ENCODE assay signal across 8 mouse cellular contexts in genomic region chr6:33059735-33060576, GRCm38 (mm10). TPM values are rescaled to one million over a fixed set of nuclear protein-coding genes. Genes with fewer than 3 reads are reported as not detected.
A peak's percentile ranks its signal among the peaks of the same experiment; 100 is the strongest.
DNase-seq lines count a peak whose midpoint lies in the region; ATAC-seq and TF ChIP-seq lines count a peak whose summit lies in the region.

Chchd3 (minus strand) TSS chr6:33060260.

- peaks cover 15 to 16% of the 10 kb centered on the region in 2 experiments for H3K4me1 ChIP-seq in MEL (ENCODE audit: control insufficient read depth in 1 of 2, insufficient read depth in 2 of 2, low read length in 2 of 2)
- no peaks in the 10 kb centered on the region for H3K4me1 ChIP-seq in cerebellum, adult 2 months (ENCODE audit: control insufficient read depth, insufficient read depth, low read length)
- H3K4me1 ChIP-seq in forebrain, postnatal 0 days (ENCODE audit: insufficient read depth), result peaks cover 6% of the 10 kb centered on the region
- peaks cover 5% of the 10 kb centered on the region for H3K4me1 ChIP-seq in lung, embryonic 15.5 days

- H3K27me3 ChIP-seq in MEL (ENCODE audit: control insufficient read depth in 1 of 2, insufficient read depth in 2 of 2, low read length in 2 of 2), result no peaks in the 10 kb centered on the region
- no peaks in the 10 kb centered on the region for H3K27me3 ChIP-seq in cerebellum, adult 2 months (ENCODE audit: control insufficient read depth, insufficient read depth, low read length)
- H3K27me3 ChIP-seq in forebrain, postnatal 0 days (ENCODE audit: insufficient read depth, low read length), result no peaks in the 10 kb centered on the region
- H3K27me3 ChIP-seq in lung, embryonic 15.5 days, result no peaks in the 10 kb centered on the region

- ATAC-seq in forebrain, postnatal 0 days, result peak; percentile 100
- peak; percentile 100 for ATAC-seq in lung, embryonic 15.5 days (ENCODE audit: borderline replicate concordance, extremely low read depth, low FRiP score, low TSS enrichment)

- no peaks in the 10 kb centered on the region for H3K9me3 ChIP-seq in MEL (replicated peaks; ENCODE audit: insufficient read depth, low read length)
- H3K9me3 ChIP-seq in forebrain, postnatal 0 days (ENCODE audit: low read length), result no peaks in the 10 kb centered on the region
- no peaks in the 10 kb centered on the region for H3K9me3 ChIP-seq in lung, embryonic 15.5 days

- WGBS in cerebellum, adult 2 months, result under 1% methylated on average over 50 of the region's 50 CpGs
- WGBS in forebrain, postnatal 0 days, result 1% methylated on average over 50 of the region's 50 CpGs
- under 1% methylated on average over 50 of the region's 50 CpGs for whole genome bisulfite sequencing in lung, embryonic 15.5 days

- H3K4me3 ChIP-seq in MEL (ENCODE audit: control insufficient read depth in 1 of 2, insufficient read depth in 1 of 2, low read depth in 2 of 2, low read length in 2 of 2), result peak within 1 kb of the TSS; percentile 72 to 95
- H3K4me3 ChIP-seq in cerebellum, adult 2 months (replicated peaks; ENCODE audit: insufficient read depth, low read depth, low read length), result peak within 1 kb of the TSS; percentile 73
- peak within 1 kb of the TSS; percentile 88 for H3K4me3 ChIP-seq in forebrain, postnatal 0 days (ENCODE audit: low read depth, low read length)
- H3K4me3 ChIP-seq in lung, embryonic 15.5 days, result peak within 1 kb of the TSS; percentile 94

- peak; percentile 99 for DNase-seq in MEL (ENCODE audit: low read depth, low spot score)
- DNase-seq in cerebellum, adult 2 months, result peak; percentile 97 to 99
- DNase-seq in forebrain, postnatal 0 days, result peak; percentile 97
- peak; percentile 96 for DNase-seq in heart, postnatal 4 days
- peak; percentile 97 to 99 for DNase-seq in layer of hippocampus, adult 8-10 months (ENCODE audit: low spot score in 2 of 2)
- peak; percentile 96 for DNase-seq in ovary, adult 18-20 months (ENCODE audit: low spot score)
- DNase-seq in thymus, postnatal 0 days (ENCODE audit: low spot score), result peak; percentile 98

- no peak for TF ChIP-seq CTCF in MEL (IDR thresholded peaks at IDR 0.05 in 2 of 3, conservative IDR thresholded peaks at IDR 0.05 in 1 of 3; ENCODE audit: control insufficient read depth in 1 of 3, insufficient read depth in 1 of 3, low read depth in 2 of 3, low read length in 3 of 3, poor library complexity in 1 of 3, severe bottlenecking in 1 of 3)
- TF ChIP-seq CTCF in cerebellum, adult 2 months (IDR thresholded peaks at IDR 0.05; ENCODE audit: borderline replicate concordance, insufficient read depth, low read depth, low read length), result no peak
- TF ChIP-seq CTCF in forebrain, postnatal 0 days (IDR thresholded peaks at IDR 0.05; ENCODE audit: low read depth), result peak; percentile 25; the same call in 1 of the 2 replicates

- H3K36me3 ChIP-seq in MEL (ENCODE audit: control insufficient read depth in 1 of 2, insufficient read depth in 2 of 2, low read length in 2 of 2), result peaks cover 1 to 37% of the 10 kb centered on the region in 2 experiments; a peak in 3 of 4 replicates
- H3K36me3 ChIP-seq in forebrain, postnatal 0 days (ENCODE audit: insufficient read depth), result peaks cover 2% of the 10 kb centered on the region; the same call in 1 of the 2 replicates
- H3K36me3 ChIP-seq in lung, embryonic 15.5 days, result no peaks in the 10 kb centered on the region; the same call in 1 of the 2 replicates

- peak; percentile 86 to 87 for TF ChIP-seq POLR2A in MEL (IDR thresholded peaks at IDR 0.05; ENCODE audit: control insufficient read depth in 1 of 2, insufficient read depth in 1 of 2, low read depth in 1 of 2, low read length in 2 of 2, poor library complexity in 1 of 2)
- TF ChIP-seq POLR2A in cerebellum, adult 2 months (IDR thresholded peaks at IDR 0.05; ENCODE audit: borderline replicate concordance, insufficient read depth, low read length), result peak; percentile 66; the same call in 1 of the 2 replicates

- peak within 1 kb of the TSS; percentile 78 for H3K27ac ChIP-seq in MEL (ENCODE audit: control insufficient read depth, low read depth, low read length)
- peak within 1 kb of the TSS; percentile 77 for H3K27ac ChIP-seq in cerebellum, adult 2 months (ENCODE audit: insufficient read depth, low read length)
- peak within 1 kb of the TSS; percentile 70; the same call in 1 of the 2 replicates for H3K27ac ChIP-seq in forebrain, postnatal 0 days (ENCODE audit: low read depth, low read length)
- no peak within 1 kb of the TSS for H3K27ac ChIP-seq in lung, embryonic 15.5 days

- H3K79me2 ChIP-seq in MEL (ENCODE audit: control insufficient read depth, insufficient read depth, low read length, poor library complexity), result peaks cover 28% of the 10 kb centered on the region

- TF ChIP-seq EP300 in MEL (IDR thresholded peaks at IDR 0.05; ENCODE audit: low read depth in 1 of 2, low read length in 2 of 2), result no peak

- H3K4me2 ChIP-seq in forebrain, postnatal 0 days (ENCODE audit: low read depth), result peak within 1 kb of the TSS; percentile 81
- H3K4me2 ChIP-seq in lung, embryonic 15.5 days, result peak within 1 kb of the TSS; percentile 74

- peak within 1 kb of the TSS; percentile 91 for H3K9ac ChIP-seq in MEL (ENCODE audit: control insufficient read depth, low read depth, low read length, poor library complexity, severe bottlenecking)
- H3K9ac ChIP-seq in forebrain, postnatal 0 days, result peak within 1 kb of the TSS; percentile 78
- peak within 1 kb of the TSS; percentile 87 for H3K9ac ChIP-seq in lung, embryonic 15.5 days

- TF ChIP-seq RAD21 in MEL (IDR thresholded peaks at IDR 0.05; ENCODE audit: low read depth, low read length), result no peak

TF ChIP-seq in MEL, 35 proteins besides CTCF, POLR2A, EP300 and RAD21 (continues in another document):
- TF ChIP-seq MAFK (IDR thresholded peaks at IDR 0.05; ENCODE audit: borderline replicate concordance, low read depth, low read length) (no peak), SMC3 (IDR thresholded peaks at IDR 0.05; ENCODE audit: low read depth, low read length) (no peak), POLR2AphosphoS5 (IDR thresholded peaks at IDR 0.05; ENCODE audit: borderline replicate concordance, low read depth, low read length) (no peak), MAX (IDR thresholded peaks at IDR 0.05; ENCODE audit: low read length) (peak; percentile 91), ELF1 (IDR thresholded peaks at IDR 0.05; ENCODE audit: low read depth, low read length) (peak; percentile 91), BHLHE40 (IDR thresholded peaks at IDR 0.05; ENCODE audit: borderline replicate concordance, low read depth, low read length) (peak; percentile 77; the same call in 1 of the 2 replicates), ETS1 (IDR thresholded peaks at IDR 0.05; ENCODE audit: low read depth, low read length) (no peak), UBTF (IDR thresholded peaks at IDR 0.05; ENCODE audit: borderline replicate concordance, insufficient read depth, low read depth, low read length) (no peak), SIN3A (IDR thresholded peaks at IDR 0.05; ENCODE audit: low read length) (peak; percentile 89), GATA1 (IDR thresholded peaks at IDR 0.05; ENCODE audit: low read depth, low read length) (peak; percentile 68), USF1 (IDR thresholded peaks at IDR 0.05; ENCODE audit: low read depth, low read length) (peak; percentile 100), MYB (IDR thresholded peaks at IDR 0.05; ENCODE audit: low read depth, low read length) (peak; percentile 58; the same call in 1 of the 2 replicates), ZKSCAN1 (IDR thresholded peaks at IDR 0.05; ENCODE audit: low read depth, low read length) (no peak), KAT2A (conservative IDR thresholded peaks at IDR 0.05; ENCODE audit: low read depth, low read length) (peak; percentile 97), NRF1 (IDR thresholded peaks at IDR 0.05; ENCODE audit: insufficient read depth, low read depth, low read length, poor library complexity, severe bottlenecking) (no peak; the same call in 1 of the 2 replicates), ZNF384 (IDR thresholded peaks at IDR 0.05; ENCODE audit: low read depth, low read length) (peak; percentile 57), E2F4 (IDR thresholded peaks at IDR 0.05; ENCODE audit: borderline replicate concordance, low read depth, low read length) (no peak), CHD2 (IDR thresholded peaks at IDR 0.05; ENCODE audit: low read length) (peak; percentile 82), HCFC1 (IDR thresholded peaks at IDR 0.05; ENCODE audit: low read depth, low read length) (peak; percentile 98), MEF2A (IDR thresholded peaks at IDR 0.05; ENCODE audit: extremely low read depth, insufficient replicate concordance, low read depth, low read length, poor library complexity, severe bottlenecking) (no peak), POLR2AphosphoS2 (IDR thresholded peaks at IDR 0.05; ENCODE audit: low read length) (no peak), ZC3H11A (IDR thresholded peaks at IDR 0.05; ENCODE audit: low read depth, low read length) (no peak), CHD1 (IDR thresholded peaks at IDR 0.05; ENCODE audit: low read depth, low read length) (no peak), TCF12 (IDR thresholded peaks at IDR 0.05; ENCODE audit: low read depth, low read length) (0 out of 2 replicates have a peak, but pooled peaks have one; percentile 11), NELFE (IDR thresholded peaks at IDR 0.05; ENCODE audit: low read depth, low read length) (peak; percentile 84), TAL1 (IDR thresholded peaks at IDR 0.05; ENCODE audit: low read length) (no peak), USF2 (IDR thresholded peaks at IDR 0.05; ENCODE audit: borderline replicate concordance in 1 of 2, insufficient read depth in 1 of 2, low read depth in 1 of 2, low read length in 2 of 2) (peak; percentile 68 to 88; a peak in 3 of 4 replicates), RCOR1 (IDR thresholded peaks at IDR 0.05; ENCODE audit: low read depth, low read length) (0 out of 2 replicates have a peak, but pooled peaks have one; percentile 25), JUND (IDR thresholded peaks at IDR 0.05; ENCODE audit: low read depth, low read length) (no peak), GABPA (IDR thresholded peaks at IDR 0.05; ENCODE audit: low read depth, low read length) (no peak)

RNA-seq across cellular contexts. Expression of gene Chchd3, which starts in this region (rescaled TPM):
- 192 and 205 TPM in 2 replicates for total RNA-seq in MEL (2012; rRNA removed)
- 100 to 1,000 TPM in 1 of 2 experiments, not detected in 1; 243 TPM for polyA plus RNA-seq in MEL (2012; ENCODE audit: insufficient read depth in 1 of 2, insufficient read length in 2 of 2, low read depth in 1 of 2, low replicate concordance in 2 of 2, missing spikeins in 1 of 2)
- 154 and 157 TPM in 2 replicates for polyA plus RNA-seq in cerebellum, adult 2 months (2012; rRNA removed)
- 131 and 161 TPM in 2 replicates for total RNA-seq in forebrain, postnatal 0 days (2014; rRNA removed)
- polyA plus RNA-seq in forebrain, postnatal 0 days (2015; fragmentation: Nextera tagmentation; extraction: Ambion mirVana), result 117 TPM in 2 replicates
- total RNA-seq in heart, postnatal 4 days (2021), result 100 to 1,000 TPM; 391 to 402 TPM
- total RNA-seq in layer of hippocampus, adult 8-10 months (2022), result 10 to 100 TPM; 82.5 to 88.4 (median 83.8) TPM
- polyA plus RNA-seq in lung, embryonic 15.5 days (2015; fragmentation: Nextera tagmentation; extraction: Ambion mirVana), result 101 and 103 TPM in 2 replicates
- 208 and 220 TPM in 2 replicates for polyA plus RNA-seq in thymus, postnatal 0 days (2015; fragmentation: Nextera tagmentation; extraction: Ambion mirVana)
